Mouse (Mus musculus) telencephalon, adult 2 months (tissue): Measurements from ENCODE around the gene H2-D1.
"Not testable (repeated sequence)": the region's sequence is repeated elsewhere in the genome, so short reads cannot be mapped to it uniquely, and the experiment has no call there.

Source experiments
- DNase-seq: peaks from one replicate; pipeline ENCODE4 v3.0.0-alpha.2; 2011; ENCODE audit warnings: low read depth, low spot score

The H2-D1 gene

GRCm38 (mm10) chr17:35255704-35256103 is 6.8 kb upstream of the H2-D1 start:
- no peak for DNase-seq

- no peak for DNase-seq
These were observed 5.2 kb upstream of the H2-D1 start for GRCm38 (mm10) chr17:35257378-35257777.

GRCm38 (mm10) chr17:35257824-35258491 is 4.6 kb upstream of the H2-D1 start:
- peak; percentile 73 for DNase-seq

GRCm38 (mm10) chr17:35258492-35259478 is 3.7 kb upstream of the H2-D1 start:
- no peak for DNase-seq

GRCm38 (mm10) chr17:35259621-35260020 is 2.9 kb upstream of the H2-D1 start:
- no peak for DNase-seq

GRCm38 (mm10) chr17:35261651-35262050 is 879 bp upstream of the H2-D1 start:
- DNase-seq = no peak

DNA sequence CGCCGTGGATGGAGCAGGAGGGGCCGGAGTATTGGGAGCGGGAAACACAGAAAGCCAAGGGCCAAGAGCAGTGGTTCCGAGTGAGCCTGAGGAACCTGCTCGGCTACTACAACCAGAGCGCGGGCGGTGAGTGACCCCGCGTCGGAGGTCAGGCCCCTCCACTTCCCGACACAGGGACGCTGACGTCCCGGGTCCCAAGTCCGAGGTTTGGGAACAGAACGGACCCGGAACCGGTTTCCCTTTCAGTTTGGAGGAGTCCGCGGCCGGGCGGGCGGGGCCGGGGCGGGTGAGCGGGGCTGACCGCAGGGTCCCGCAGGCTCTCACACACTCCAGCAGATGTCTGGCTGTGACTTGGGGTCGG is 973 bp downstream of the H2-D1 start:
- DNase-seq = no peak

GRCm38 (mm10) chr17:35267399-35268086 is 5.0 kb downstream of the H2-D1 start:
- DNase-seq = no peak

GRCm38 (mm10) chr17:35269653-35270347 is 7.3 kb downstream of the H2-D1 start:
- DNase-seq = no peak

- DNase-seq = no peak
These were observed 9.7 kb downstream of the H2-D1 start for GRCm38 (mm10) chr17:35272249-35272648.

GRCm38 (mm10) chr17:35274770-35275169 is 12.2 kb downstream of the H2-D1 start:
- DNase-seq = no peak

DNA sequence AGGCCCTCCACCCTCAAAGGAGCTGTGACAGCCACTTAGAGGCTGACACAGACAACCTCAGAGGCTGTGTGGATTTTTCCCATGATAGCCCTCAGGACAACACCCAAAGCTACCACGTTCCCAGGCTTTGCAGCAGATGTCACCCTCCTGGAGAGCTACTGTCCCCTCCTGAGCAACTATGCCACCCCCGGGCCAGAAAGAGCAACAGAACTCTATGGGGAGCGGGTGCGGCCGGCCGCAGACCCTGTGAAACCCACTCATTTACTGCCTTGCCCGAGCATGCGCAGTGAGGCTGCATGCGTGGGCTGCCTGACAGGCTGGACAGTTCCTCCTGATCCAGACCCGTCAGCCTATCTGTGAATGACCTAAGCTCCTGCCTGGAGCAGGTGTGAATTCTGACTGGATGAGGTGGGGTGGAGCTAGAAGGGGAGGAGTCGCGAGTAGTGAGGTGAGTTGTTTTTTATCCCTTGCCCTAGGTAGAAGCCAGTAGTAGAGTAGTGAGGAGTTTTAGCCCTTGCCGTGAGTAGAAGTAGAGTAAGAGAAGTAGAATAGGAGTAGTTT is 13.9 kb downstream of the H2-D1 start:
- DNase-seq = no peak

- DNase-seq = no peak
These were observed 15.5 kb downstream of the H2-D1 start for GRCm38 (mm10) chr17:35278049-35278448.

GRCm38 (mm10) chr17:35278957-35279688 is 16.6 kb downstream of the H2-D1 start:
- DNase-seq = no peak

DNA sequence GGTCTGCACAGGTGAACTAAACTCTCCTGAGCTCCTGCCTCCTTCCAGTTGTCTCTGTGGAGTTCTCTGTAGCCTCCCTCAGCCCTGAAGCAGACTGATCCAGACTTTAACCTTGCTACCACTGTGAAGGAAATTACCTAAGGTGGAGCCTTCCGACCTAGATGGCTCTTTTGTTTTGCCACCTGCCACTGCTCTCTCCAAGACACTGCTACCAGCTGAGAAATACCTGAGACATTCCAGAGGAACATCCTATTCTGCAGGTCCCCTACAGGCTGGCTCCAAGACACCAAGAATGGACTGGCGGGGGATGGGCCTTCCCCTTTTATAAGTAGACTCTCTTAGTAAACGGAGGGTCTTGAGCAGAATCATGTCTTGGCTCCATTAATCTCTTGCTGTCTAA is 17.7 kb downstream of the H2-D1 start:
- no peak for DNase-seq

DNA sequence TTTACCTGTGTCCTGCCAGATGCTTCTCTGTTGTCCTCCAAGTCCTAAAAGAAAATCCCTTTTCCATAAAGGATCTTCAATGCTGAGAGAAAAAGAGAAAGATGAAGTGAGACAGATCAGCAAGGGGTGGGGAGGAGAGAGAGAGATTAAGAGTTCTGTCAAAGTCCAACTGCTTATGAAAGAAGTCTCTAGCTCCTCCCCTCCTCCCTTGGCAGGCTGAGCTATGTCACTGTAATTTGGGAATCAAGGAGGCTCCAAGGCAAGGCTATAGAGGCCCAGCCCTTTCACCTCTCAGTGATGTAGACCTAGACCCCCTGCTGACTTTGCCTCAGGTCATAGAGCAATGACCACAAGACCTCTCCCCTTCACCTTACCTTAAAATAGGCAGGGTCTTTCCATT is 22.9 kb downstream of the H2-D1 start:
- DNase-seq = no peak

GRCm38 (mm10) chr17:35295796-35296195 is 33.3 kb downstream of the H2-D1 start:
- not testable (repeated sequence) for DNase-seq

DNA sequence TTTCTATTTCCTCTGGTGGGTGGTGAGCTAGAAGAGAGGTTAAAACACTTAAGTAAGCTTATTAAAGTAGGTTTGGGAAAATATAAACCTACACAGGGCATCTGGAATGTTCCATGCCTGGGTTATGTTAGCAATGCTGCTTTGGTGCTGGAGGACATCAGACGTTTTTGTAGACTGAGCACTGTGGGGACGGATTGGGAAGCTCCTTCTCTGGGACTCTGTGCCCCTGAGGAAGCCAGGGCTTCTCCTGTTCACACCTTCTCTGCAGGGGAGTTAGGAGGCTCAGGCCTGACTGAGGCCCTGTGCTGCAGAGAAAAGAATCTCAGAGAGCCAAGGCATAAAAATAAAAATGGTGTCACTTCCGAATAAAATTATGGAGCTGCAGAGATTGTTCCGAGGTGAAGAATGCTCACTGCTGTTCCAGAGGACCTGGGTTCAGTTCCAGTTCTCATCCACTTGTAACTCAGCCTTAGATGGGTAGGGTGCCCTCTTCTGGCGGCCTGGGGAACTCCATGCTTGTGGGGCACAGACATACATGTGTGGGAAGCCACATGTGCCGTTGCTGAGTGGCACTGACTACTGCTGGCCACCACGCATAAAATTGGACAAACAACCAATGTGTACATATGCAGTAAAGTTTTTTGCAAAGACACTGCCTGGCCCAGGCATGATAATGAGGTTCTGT is 37.9 kb downstream of the H2-D1 start:
- DNase-seq = not testable (repeated sequence)

DNA sequence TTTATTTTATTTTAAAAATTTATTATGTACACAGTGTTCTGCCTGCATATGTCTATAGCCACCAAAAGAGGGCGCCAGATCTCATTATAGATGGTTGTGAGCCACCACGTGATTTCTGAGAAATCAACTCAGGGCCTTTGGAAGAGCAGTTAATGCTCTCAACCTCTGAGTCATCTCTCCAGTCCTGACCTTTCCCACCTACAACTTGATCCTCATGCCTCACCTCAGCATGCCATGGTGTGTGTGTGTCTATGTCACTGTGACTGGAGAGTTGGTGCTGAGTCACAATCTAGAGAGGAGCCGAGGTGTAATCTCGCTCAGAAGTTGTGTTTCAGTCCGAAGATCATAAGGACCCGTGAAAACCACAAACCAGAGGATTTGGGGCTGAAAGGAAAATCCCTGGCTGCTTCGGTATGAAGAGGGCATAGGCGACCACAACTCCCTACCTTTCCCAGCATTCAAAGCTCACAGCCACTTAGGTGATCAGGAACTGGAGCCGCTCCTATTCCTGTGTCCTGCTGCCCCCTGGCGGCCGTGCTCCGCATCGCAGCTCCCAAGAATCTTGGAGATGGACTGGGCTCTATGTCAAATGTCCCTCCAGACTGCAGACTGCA is 39.2 kb downstream of the H2-D1 start:
- peak; percentile 11 for DNase-seq

- DNase-seq = no peak
These were observed 40.7 kb downstream of the H2-D1 start for GRCm38 (mm10) chr17:35303271-35303670.
